Mouse (Mus musculus) right cerebral cortex, postnatal 4 days (tissue): Measurements from ENCODE around the gene Sphkap.

Experiments
- DNase-seq: peaks from one replicate; pipeline ENCODE4 v3.0.0-alpha.2; 2022

Gene Sphkap

GRCm38 (mm10) chr1:83277044-83277443 is 131.0 kb downstream of the Sphkap start:
- peak; percentile 76 for DNase-seq

- no peak for DNase-seq
These were observed 131.4 kb downstream of the Sphkap start for GRCm38 (mm10) chr1:83276637-83277036.

- no peak for DNase-seq
These were observed 156.3 kb downstream of the Sphkap start for GRCm38 (mm10) chr1:83251746-83252145.

GRCm38 (mm10) chr1:83248235-83248746 is 159.7 kb downstream of the Sphkap start:
- DNase-seq: no peak

- no peak for DNase-seq
These were observed 180.1 kb downstream of the Sphkap start for GRCm38 (mm10) chr1:83227946-83228345.

GRCm38 (mm10) chr1:83224423-83224960 is 183.5 kb downstream of the Sphkap start:
- DNase-seq: no peak

GRCm38 (mm10) chr1:83223072-83223471 is 184.9 kb downstream of the Sphkap start:
- DNase-seq: no peak

- DNase-seq: no peak
These were observed 189.7 kb downstream of the Sphkap start for GRCm38 (mm10) chr1:83218260-83218659.

- DNase-seq: no peak
These were observed 198.0 kb downstream of the Sphkap start for GRCm38 (mm10) chr1:83209981-83210380.
